Mouse (Mus musculus) lung, adult 2 months (tissue): ENCODE results near the gene Uba1.

Experiments used
- CTCF ChIP-seq: fragments of 200-500 bp; IDR thresholded peaks from 2 replicates; pipeline ENCODE4 v1.5.1; 2011; ENCODE audit warnings: mild to moderate bottlenecking, low read length, control low read depth; ENCODE audit not compliant: insufficient read depth
- POLR2A ChIP-seq: fragments of 200-500 bp; IDR thresholded peaks from 2 replicates; pipeline ENCODE4 v1.6.1; 2011; ENCODE audit warnings: low read depth, mild to moderate bottlenecking, control low read depth, low read length, borderline replicate concordance; ENCODE audit errors: extremely low read depth

DNA sequence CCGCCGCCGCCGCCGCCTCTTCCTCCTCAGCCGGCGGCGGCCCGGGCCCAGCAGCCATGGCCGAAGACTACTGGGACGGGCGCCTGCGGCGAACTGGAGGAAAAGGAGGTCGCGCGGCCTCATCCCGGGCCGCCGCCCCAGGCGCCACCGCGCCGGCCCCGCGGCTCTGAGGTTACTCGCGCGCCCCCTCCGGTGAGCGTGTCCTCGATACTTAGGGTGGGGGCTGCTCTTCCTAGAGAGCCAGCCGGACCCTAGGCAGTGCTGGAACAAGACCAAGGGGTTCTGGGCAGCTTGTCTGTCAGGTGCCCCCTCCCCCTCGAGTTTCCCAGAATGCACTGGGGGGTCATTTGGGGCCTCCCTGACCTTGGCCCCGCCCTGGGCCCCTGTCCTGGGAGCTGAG is 30.5 kb downstream of the Uba1 start:
- TF ChIP-seq POLR2A (no peak), CTCF (no peak)
